Mouse (Mus musculus): ENCODE data around the gene Poldip3.

Gene Poldip3

GRCm38 (mm10) chr15:83088495-83089428 is 60.4 kb downstream of the Poldip3 start:
- no peak for DNase-seq (ENCODE audit: extremely low read depth, low read depth)

DNA sequence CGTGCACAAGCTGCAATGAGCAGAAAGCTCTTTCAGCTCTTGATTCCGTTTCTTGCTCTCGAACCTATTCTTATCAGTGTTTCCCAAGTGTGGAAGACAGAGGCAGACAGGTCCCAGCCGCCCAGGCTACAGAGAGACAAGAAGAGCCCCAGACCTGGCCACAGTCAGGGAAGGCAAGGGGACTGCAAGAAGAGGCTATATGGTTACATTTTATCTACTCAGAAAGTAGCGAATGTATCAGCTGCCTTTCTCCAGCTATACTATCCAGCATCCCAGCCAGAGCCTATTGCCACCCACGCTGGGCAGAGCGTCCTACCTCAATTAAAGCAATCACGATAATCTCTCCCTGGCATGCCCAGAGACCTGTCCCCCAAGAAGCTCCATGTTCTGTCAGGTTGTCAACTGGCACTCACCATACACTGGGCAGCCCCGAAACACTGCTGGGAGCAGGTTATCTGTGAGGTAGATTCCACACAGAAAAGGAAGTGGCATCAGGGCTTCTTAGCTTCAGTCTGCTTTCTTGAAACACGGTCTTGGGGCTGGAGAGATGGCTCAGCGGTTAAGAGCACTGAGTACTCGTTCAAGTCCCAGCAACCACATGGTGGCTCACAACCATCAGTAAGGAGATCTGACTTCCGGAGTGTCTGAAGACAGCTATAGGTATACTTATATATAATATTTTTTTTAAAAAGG is 62.4 kb downstream of the Poldip3 start:
- peak; percentile 34 for DNase-seq (ENCODE audit: extremely low read depth, low read depth)

DNA sequence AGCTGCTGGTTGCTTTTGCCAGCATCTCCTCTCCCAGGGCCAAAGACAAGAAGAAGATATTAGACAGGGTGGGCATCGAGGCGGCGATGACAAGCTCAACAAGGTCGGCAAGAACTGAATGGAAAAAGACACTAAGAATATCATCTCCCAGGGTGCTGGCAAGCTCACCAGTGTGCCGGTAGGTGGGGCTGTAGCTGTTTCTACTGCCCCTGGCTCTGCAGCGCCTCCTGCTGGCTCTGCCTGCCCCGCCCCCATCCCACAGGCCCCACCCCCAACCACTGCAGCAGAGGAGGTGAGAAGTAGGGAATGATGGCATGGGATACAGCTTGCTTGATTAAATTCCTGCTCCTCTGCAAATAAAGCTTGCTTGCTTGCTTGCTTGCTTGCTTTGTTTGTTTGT is 63.3 kb downstream of the Poldip3 start:
- peak; percentile 47 for DNase-seq (ENCODE audit: extremely low read depth, low read depth)

DNA sequence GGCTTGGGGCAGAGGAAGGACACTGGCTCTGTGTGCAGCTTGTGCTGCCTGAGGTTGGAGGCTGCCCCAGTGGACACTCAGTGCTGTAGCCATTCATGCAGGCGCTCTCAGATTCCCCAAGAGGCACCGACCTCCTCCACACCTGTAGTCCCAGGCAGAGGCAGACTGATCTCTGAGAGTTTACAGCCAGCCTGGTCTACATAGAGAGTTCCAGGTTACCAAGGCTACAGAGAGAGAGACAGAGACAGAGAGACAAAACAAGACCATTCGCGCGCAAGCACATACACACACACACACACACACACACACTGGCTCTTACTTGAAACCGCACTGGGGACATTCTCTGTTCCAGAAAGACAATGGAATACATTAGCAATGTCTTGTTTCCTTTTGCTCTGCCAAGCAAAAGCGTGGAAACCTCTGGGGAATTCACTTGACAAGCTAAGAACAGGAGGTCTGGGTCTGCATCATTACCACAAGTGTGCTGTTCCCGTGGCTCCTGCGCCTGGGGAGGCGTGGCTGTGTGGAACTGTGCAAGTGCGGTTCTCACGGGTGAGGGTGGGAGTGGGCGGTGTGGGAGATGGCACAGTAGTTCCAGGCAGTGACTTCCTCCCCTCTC is 65.1 kb downstream of the Poldip3 start:
- DNase-seq (ENCODE audit: extremely low read depth, low read depth): no peak

DNA sequence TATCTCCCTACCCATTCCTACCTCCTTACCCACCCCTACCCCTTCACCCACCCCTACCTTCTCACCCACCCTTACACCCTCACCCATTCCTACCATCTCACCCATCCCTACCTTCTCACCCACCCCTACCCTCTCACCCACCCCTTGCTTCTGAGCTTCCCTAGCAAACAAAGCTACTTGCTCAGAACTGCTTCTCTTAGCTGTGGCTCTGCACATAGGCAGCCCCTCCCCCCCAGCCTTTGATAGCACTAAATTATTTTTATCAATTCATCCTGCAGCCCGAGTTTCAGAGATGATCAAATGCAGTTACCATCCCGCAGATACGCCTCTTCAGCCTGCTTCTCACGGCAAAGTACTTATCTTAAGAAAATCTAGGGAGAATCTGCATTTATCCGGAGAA is 65.7 kb downstream of the Poldip3 start:
- DNase-seq (ENCODE audit: extremely low read depth, low read depth): no peak
